In genomic region chrX:41910981-41911380, GRCm38 (mm10) we compare ENCODE assay signal across 8 mouse cellular contexts. TPM values are rescaled to one million over a fixed set of nuclear protein-coding genes. Genes with fewer than 3 reads are reported as not detected.
DNase-seq lines count a peak whose midpoint lies in the region; ATAC-seq lines count a peak whose summit lies in the region.

No protein-coding gene starts in this region.

- peak overlapping the region; percentile 53 for H3K4me2 ChIP-seq in embryonic facial prominence, embryonic 11.5 days (ENCODE audit: low read depth, low read length)
- peak overlapping the region; percentile 60 for H3K4me2 ChIP-seq in limb, embryonic 12.5 days
- H3K4me2 ChIP-seq in midbrain, embryonic 15.5 days = peak overlapping the region; percentile 61

- H3K27ac ChIP-seq in embryonic facial prominence, embryonic 11.5 days (replicated peaks; ENCODE audit: low read depth, low read length) = peak overlapping the region; percentile 52
- H3K27ac ChIP-seq in limb, embryonic 12.5 days = peak overlapping the region; percentile 86
- H3K27ac ChIP-seq in midbrain, embryonic 15.5 days = peak overlapping the region; percentile 87

- WGBS in embryonic facial prominence, embryonic 11.5 days = 16% methylated on average over 24 of the region's 24 CpGs
- WGBS in limb, embryonic 12.5 days = 19% methylated on average over 24 of the region's 24 CpGs
- 24% methylated on average over 24 of the region's 24 CpGs for WGBS in midbrain, embryonic 15.5 days

- H3K27me3 ChIP-seq in embryonic facial prominence, embryonic 11.5 days (ENCODE audit: control insufficient read depth, insufficient read depth, low read length) = no peaks in the 10 kb centered on the region
- H3K27me3 ChIP-seq in limb, embryonic 12.5 days = no peaks in the 10 kb centered on the region
- H3K27me3 ChIP-seq in midbrain, embryonic 15.5 days (replicated peaks) = no peaks in the 10 kb centered on the region

- DNase-seq in left cerebral cortex, postnatal 25 days (ENCODE audit: low spot score in 2 of 2) = peak; percentile 4
- no peak for DNase-seq in left cerebral cortex, postnatal 14 days (ENCODE audit: low spot score in 2 of 2)
- DNase-seq in adrenal gland, adult 2 months = peak; percentile 53
- DNase-seq in embryonic facial prominence, embryonic 11.5 days (ENCODE audit: low spot score) = peak; percentile 2
- peak; percentile 13 to 37 for DNase-seq in heart, postnatal 10 days
- no peak for DNase-seq in Muller cell, postnatal 12 days (ENCODE audit: inconsistent ontology term)

- no peaks in the 10 kb centered on the region for H3K4me1 ChIP-seq in embryonic facial prominence, embryonic 11.5 days (ENCODE audit: control insufficient read depth, insufficient read depth, low read length)
- H3K4me1 ChIP-seq in limb, embryonic 12.5 days (replicated peaks) = no peaks in the 10 kb centered on the region; the same call in 1 of the 2 replicates
- peaks cover 10% of the 10 kb centered on the region for H3K4me1 ChIP-seq in midbrain, embryonic 15.5 days

- H3K4me3 ChIP-seq in embryonic facial prominence, embryonic 11.5 days (ENCODE audit: low read depth, low read length) = peak overlapping the region; percentile 61
- peak overlapping the region; percentile 60 for H3K4me3 ChIP-seq in limb, embryonic 12.5 days (replicated peaks)
- peak overlapping the region; percentile 70 for H3K4me3 ChIP-seq in midbrain, embryonic 15.5 days

- peak overlapping the region; percentile 68 for H3K9ac ChIP-seq in embryonic facial prominence, embryonic 11.5 days (replicated peaks; ENCODE audit: low read length)
- peak overlapping the region; percentile 77 for H3K9ac ChIP-seq in limb, embryonic 12.5 days (replicated peaks)
- H3K9ac ChIP-seq in midbrain, embryonic 15.5 days = peak overlapping the region; percentile 65

- ATAC-seq in embryonic facial prominence, embryonic 11.5 days (replicated peaks; ENCODE audit: insufficient number of reproducible peaks, low FRiP score, low TSS enrichment, low read depth) = no peak; the same call in 1 of the 2 replicates
- ATAC-seq in limb, embryonic 12.5 days (ENCODE audit: insufficient number of reproducible peaks, insufficient read depth, low FRiP score, low TSS enrichment, low read depth) = no peak
- peak; percentile 55 for ATAC-seq in midbrain, embryonic 15.5 days (replicated peaks)

- intact Hi-C loops in left cerebral cortex, postnatal 25 days (cut with DNase I) = no loop called here
- intact Hi-C loops in left cerebral cortex, postnatal 14 days (cut with DNase I) = no loop called here
- intact Hi-C loops in heart, postnatal 10 days (cut with DNase I) = no loop called here

- H3K9me3 ChIP-seq in embryonic facial prominence, embryonic 11.5 days (replicated peaks; ENCODE audit: control insufficient read depth, low read length) = no peaks in the 10 kb centered on the region
- no peaks in the 10 kb centered on the region for H3K9me3 ChIP-seq in limb, embryonic 12.5 days
- no peaks in the 10 kb centered on the region for H3K9me3 ChIP-seq in midbrain, embryonic 15.5 days

- no peaks in the 10 kb centered on the region for H3K36me3 ChIP-seq in embryonic facial prominence, embryonic 11.5 days (replicated peaks; ENCODE audit: control insufficient read depth, insufficient read depth, low read depth, low read length)
- H3K36me3 ChIP-seq in limb, embryonic 12.5 days = no peaks in the 10 kb centered on the region
- H3K36me3 ChIP-seq in midbrain, embryonic 15.5 days (replicated peaks) = no peaks in the 10 kb centered on the region

RNA-seq across cellular contexts. Expression of gene Thoc2, which starts 9.5 kb away (rescaled TPM):
- total RNA-seq in left cerebral cortex, postnatal 25 days (2021) = 10 to 100 TPM; 45.1 to 46.1 TPM
- total RNA-seq in left cerebral cortex, postnatal 14 days (2021) = 10 to 100 TPM; 39.5 to 49.0 TPM
- 10 to 100 TPM; 53.8 to 71.9 TPM for total RNA-seq in adrenal gland, adult 2 months (2021)
- polyA plus RNA-seq in adrenal gland, adult 2 months (2012; rRNA removed) = 1.5 and 1.9 TPM in 2 replicates
- polyA plus RNA-seq in embryonic facial prominence, embryonic 11.5 days (2014; fragmentation: Nextera tagmentation; extraction: Ambion mirVana) = 90.2 and 107 TPM in 2 replicates
- total RNA-seq in heart, postnatal 10 days (2021) = 10 to 100 TPM; 35.1 to 39.9 TPM
- 98.1 and 102 TPM in 2 replicates for polyA plus RNA-seq in limb, embryonic 12.5 days (2016; fragmentation: Nextera tagmentation; extraction: Ambion mirVana)
- polyA plus RNA-seq in midbrain, embryonic 15.5 days (2015; fragmentation: Nextera tagmentation; extraction: Ambion mirVana) = 76.2 and 89.1 TPM in 2 replicates

Comparison
In these comparisons a context has a peak if more than half of its experiments do, and no peak if none do; other contexts are left out.
1. DNase-seq: peak in left cerebral cortex, postnatal 25 days (2 of 2), adrenal gland, adult 2 months (single experiment), embryonic facial prominence, embryonic 11.5 days (single experiment) and heart, postnatal 10 days (2 of 2); none in left cerebral cortex, postnatal 14 days (0 of 2) and Muller cell, postnatal 12 days (single experiment).
2. Peak in every context shown above with its lines, with median percentiles within 50 percentile points of each other: H3K27ac ChIP-seq, H3K4me2 ChIP-seq, H3K4me3 ChIP-seq and H3K9ac ChIP-seq.